Mouse (Mus musculus) lung, postnatal 10 days (tissue): ENCODE data around the gene Evpl.
A peak's percentile ranks its signal among the peaks of the same experiment; 100 is the strongest.
"Not testable (repeated sequence)": the region's sequence is repeated elsewhere in the genome, so short reads cannot be mapped to it uniquely, and the experiment has no call there.

Experiments used
- DNase-seq: peaks from one replicate; pipeline ENCODE4 v3.0.0; 2021

The Evpl gene

DNA sequence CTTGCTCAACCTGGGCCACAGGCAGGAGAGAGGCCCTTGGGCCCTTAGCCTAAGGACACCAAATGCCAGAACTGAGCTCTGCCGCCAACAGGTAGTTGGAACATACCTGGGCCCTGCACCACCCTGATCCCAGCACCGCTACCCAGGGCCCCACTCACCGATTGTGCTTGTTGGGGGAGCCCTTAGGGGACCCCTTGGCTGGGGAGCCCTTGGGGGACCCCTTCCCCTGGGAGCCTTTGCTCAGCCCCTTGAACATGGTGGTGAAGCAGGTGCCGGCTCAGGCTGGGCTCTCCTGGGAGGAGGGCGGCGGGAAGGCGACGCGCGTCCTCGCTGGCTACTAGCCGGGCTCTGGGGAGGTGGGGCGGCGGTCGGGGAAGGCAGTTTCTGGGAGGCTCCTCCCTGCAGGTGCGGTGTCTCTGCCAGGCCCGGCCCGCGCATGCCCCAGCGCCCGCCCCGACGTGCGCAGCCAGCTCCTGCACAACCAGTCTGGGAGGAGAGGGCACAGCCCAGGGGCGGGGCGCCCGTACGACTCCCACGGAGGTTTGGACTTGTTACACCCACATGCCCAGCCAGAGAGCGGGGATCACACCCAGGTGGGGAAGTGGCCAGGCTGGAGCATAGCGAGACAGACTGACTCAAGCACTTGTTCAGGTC lies at the start of gene Evpl:
TSS of gene Evpl (minus strand) at position 336 of the 654 bp plus-strand sequence.
- DNase-seq: peak; percentile 85

DNA sequence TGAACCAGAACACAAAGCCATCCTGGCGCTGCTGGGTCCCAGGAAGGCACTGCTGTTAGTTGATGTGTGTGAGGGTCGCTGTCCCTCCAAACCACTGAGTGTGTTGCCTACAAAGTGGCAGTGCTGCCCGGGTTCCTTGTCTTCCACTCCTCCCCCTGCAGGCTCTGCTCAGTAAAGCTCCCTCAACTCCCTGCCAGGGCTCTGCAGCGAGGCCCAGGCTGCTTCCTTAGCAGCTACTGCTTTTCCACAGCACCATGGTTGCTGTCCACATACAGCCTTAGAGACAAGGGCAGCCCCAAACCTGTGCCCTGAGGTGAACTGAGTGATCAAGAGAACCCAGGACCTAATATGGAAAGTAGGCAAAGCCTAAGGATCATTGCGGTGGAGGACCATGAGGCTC lies 49.5 kb upstream of the Evpl start:
- peak; percentile 52 for DNase-seq

DNA sequence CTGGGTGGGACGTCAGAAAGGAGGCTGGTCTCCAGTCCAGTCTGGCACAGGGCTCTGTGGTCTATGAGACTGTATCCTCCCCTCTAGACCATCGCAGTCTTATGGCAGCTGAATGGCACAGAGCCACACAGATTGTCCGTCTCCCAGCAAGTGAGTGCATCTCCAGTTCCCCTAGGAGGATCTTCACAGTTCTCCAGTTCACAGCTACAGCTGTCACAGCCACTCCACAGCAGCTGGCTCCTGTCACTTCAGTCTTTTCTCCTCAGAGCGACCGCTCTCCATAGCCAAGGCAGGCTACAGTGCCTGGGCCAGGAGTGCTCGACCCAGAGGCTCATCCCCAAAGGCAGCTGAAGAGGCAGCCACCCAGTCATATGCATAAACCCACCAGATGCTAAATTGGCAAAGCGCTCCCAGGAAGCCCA lies 47.9 kb upstream of the Evpl start:
- peak; percentile 70 for DNase-seq

DNA sequence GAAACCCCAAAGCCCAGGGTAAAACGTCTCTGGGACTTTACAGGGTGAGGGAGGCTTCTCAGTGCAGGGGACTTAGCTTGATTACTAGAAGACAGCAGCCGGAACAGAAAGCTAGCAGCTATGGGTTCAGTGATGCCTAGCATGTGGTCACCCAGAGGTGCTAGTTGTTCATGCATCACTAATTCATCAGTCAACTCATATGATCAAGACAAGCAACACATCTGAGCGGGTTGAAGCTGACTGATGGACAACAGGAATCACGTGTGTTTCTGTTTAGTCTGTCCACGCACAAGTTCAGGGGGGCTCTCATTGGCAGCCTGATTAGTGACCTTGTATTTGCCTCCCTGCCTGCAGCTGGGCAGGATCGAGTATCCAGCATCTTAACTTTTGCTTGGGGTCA lies 46.1 kb upstream of the Evpl start:
- DNase-seq: no peak

DNA sequence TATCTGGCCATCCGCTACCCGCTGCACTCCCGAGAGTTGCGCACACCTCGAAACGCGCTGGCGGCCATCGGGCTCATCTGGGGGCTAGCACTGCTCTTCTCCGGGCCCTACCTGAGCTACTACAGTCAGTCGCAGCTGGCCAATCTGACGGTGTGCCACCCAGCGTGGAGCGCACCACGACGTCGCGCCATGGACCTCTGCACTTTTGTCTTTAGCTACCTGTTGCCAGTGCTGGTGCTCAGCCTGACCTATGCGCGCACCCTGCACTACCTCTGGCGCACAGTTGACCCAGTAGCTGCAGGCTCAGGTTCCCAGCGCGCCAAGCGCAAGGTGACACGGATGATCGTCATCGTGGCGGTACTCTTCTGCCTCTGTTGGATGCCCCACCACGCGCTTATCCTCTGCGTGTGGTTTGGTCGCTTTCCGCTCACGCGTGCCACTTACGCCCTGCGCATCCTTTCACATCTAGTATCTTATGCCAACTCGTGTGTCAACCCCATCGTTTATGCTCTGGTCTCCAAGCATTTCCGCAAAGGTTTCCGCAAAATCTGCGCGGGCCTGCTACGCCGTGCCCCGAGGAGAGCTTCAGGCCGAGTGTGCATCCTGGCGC lies 45.1 kb upstream of the Evpl start:
- DNase-seq: no peak

DNA sequence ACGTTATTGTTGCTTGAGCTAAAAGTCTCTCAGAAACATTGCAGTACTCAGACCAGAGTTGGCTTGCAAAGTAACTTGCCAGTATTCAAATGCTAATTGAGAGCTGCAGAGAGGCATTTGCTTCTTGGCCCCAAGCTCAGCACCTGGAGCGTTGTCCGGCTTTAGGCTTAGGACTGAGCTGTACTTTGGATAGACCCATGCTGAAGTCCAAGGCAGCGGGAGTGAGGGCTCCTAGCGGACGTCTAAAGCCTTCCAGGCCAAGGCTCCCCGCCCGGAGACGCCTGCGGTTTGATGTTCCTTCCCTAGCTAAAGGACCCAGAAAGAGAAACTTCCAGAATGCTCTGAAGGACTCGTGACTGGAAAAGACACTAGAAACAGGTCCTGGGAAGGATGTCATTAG lies 44.2 kb upstream of the Evpl start:
- DNase-seq: no peak

DNA sequence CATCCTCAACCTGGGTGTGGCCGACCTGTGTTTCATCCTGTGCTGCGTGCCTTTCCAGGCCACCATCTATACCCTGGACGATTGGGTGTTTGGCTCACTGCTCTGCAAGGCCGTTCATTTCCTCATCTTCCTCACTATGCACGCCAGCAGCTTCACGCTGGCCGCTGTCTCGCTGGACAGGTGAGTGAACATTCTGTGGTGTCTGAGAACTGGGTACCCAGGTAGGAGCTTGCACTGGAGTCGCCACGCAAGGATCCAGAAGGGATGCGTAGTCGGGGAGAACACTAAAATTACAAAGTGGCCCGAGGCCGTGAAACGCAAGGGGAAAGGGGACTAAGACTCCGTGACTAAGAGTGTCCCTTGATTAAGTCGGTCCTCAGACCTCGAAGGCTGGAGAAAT lies 43.8 kb upstream of the Evpl start:
- DNase-seq: no peak

DNA sequence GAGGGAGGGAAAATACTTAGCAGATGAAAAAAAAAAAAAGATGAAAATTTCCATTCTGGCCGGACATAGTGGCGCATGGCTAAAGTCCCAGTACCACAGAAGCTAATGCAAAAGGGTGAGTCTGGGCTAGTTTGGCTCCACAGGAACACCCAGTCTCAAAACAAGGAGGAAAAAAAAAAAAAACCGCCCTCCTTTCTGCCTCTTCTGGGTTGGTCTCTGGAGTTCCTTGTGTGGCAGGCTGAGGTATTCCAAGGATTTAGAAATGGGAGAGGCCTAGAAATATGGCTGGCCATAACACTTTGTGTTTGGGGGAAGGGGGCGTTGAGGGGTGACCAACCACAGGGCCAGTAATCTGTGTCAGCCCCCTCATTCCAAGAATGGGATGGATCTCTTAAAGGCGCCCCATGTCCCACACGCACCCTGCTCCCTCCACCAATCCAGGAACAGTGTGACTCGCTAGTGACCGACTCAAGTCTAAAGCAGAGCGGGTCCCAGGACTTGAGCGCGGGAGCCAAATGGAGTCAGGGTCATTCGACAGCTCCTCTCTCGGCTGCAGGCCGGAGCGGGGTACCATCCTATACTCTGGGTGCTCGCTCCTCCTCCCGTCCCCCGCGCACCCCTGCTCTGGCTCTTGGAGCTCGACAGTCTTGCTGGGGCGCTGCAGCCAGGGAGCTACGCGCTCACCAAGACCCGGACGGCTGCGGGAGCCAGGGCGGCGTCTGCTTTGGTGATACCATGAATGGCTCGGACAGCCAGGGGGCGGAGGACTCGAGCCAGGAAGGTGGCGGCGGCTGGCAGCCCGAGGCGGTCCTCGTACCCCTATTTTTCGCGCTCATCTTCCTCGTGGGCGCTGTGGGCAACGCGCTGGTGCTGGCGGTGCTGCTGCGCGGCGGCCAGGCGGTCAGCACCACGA lies 43.1 kb upstream of the Evpl start, which contains the start of gene Galr2:
TSS of gene Galr2 (plus strand) at position 189 of the 913 bp plus-strand sequence.
- DNase-seq: no peak

DNA sequence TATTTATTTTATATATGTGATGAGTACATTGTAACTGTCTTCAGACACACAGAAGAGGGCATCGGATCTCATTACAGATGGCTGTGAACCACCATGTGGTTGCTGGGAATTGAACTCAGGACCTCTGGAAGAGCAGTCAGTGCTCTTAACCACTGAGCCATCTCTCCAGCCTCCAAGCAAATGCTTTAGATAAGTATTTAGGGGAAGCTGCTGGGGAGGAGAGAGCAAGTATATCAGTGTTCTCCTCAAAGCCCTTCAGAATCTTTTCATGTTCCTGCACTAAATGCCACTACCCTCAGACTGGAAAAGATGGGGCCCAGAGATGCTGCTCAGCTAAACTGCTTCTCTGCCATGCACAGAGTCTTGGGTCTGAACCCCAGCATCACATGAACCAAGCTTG lies 39.3 kb upstream of the Evpl start:
- not testable (repeated sequence) for DNase-seq

DNA sequence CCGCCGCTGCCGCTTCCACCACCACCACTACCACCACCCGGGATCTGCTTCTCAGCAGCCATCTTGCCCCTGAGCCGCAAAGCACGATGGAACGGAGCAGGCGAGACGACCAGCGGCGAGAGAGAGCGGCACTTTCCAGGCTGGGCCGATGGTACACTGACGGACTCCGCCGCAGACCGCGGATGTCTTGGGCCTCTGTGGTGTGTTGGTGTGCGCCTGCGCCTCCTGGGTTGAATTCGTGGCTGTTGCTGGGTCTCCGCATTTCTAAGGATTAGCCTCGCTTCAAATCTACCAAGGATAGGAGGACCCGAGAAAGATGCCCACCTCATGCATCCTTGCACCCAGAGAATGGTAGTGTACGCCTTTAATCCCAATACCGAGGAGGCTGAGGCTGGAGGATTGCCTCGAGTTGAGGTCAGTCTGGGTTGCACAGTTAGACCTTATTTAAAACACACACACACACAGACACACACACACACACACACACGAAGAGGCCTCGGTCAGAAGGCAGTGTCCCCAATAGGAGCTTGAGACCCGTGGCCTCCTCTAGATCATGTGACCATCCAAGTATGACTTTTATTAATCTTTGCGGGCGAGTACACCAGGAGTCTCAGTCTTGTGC lies 36.3 kb upstream of the Evpl start, which contains the start of gene Srp68:
TSS of gene Srp68 (minus strand) at position 173 of the 622 bp plus-strand sequence.
- DNase-seq: peak; percentile 97

DNA sequence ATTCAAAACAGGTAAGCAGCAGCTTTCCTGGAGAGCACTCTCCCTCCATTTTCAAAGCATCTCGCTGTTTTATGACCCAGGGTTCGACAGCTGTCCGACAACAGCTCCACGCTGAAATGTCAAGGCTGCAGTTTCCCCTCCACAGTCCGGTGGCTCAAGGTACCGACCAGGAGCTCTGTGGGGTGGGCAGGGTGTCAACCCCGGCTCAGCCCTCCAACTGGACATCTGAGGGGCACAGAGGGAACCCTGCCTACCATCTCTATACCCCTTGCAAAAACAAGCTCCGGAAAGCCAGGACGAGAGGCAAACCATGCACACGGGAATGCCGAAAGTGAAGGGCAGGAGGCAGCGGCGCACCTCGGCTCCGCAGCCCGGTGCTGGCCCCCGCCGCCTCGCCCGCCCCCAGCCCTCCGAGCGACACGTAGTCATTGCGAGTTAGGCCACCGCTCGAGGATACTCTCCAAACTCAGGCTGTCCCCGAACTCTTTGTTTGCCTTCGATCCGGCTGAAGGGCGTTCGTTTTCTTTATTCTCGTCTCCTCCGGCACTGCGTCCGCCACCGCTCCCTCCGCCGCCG lies 35.7 kb upstream of the Evpl start:
- DNase-seq: no peak

DNA sequence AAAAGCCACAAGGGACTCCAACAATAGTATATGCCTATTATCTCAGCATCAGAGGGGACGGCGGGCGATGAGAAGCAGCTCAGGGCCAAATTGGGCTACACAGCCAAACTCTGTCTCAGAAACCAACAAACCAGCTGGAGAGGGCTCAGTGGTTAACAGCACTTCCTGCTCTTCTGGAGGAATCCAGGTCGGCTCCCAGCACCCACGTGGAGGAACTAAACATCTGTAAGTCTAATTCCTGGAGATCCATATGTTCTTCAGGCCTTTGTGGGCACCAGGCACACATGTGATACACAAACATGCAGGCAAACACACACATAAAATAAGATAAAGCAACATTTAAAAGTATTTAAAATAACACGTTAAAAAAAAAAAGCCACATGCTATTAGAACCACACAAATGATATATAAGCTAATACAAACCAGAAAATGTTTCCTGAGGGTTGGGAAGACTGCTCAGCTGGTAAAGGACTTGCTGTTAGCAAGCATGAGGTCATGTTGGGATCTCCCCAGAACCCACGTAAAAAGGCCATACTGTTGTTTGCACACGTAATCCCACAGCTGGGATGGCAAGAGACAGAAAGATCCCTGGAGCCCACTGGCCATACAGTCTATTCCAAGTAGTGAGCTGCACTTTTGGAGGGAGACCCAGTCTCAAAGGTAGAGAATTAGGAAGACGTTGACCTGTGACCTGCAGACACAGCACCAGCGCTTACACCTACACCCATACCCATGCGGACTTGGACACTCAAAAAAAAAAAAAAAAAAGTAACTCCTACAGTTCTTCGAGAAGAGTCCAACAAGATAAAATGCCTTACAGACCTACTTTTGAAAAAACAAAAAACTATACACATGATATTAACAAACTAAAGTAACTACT lies 35.0 kb upstream of the Evpl start:
- no peak for DNase-seq

DNA sequence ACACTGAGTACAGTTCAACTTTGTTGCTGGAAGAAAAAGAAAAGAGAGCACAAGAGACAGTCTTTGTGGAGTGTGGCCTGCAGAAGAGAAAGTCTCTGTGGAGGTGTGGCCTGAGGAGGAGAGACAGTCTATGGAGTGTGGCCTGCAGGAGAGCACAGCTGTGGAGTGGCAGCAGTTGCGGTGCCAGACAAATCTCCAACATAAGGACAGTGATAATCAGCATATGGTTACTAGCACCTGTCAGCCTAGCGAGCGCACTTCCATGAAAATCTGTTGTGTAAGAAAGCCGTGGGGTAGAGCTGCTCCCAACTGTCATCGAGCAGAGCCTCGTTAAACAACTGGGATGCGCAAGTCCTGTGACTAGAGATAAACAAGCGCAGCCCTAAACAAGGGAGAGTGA lies 31.7 kb upstream of the Evpl start:
- no peak for DNase-seq

DNA sequence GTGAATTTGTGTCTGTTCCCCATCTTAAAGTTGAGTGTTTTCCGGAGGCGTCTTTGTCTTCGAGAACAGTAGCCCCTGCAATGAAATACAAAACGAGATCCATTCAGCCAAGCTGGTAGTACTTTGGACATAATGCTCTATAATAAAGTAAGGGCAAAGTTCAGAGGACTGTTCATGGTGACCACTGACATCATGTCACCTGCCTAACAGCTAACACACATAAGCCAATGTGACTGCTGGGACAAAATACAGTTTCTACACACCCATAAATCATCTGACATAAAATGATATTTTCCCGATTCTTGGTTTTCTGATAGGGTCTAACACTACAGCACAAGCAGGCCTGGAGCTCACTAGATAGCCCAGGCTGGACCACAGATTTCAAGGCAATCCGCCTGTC lies 30.4 kb upstream of the Evpl start:
- DNase-seq: no peak

DNA sequence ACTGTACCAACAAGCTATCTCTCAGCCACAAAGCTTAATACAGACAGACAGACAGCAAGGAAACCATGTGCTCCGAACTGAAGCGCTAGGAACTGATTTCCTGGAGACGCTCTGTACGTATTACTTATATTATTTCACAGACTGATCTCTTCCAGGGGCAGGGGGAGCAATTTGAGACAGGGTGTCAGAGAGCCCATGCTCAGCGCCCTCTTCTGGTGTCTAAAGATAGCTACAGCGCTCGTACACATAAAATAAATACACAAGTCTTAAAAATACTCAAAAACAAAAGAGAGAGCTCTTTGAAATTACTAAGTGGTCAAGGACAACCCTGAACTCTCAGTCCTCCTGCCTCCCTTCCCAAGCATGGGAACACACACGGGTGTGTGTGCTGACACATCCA lies 29.8 kb upstream of the Evpl start:
- no peak for DNase-seq

DNA sequence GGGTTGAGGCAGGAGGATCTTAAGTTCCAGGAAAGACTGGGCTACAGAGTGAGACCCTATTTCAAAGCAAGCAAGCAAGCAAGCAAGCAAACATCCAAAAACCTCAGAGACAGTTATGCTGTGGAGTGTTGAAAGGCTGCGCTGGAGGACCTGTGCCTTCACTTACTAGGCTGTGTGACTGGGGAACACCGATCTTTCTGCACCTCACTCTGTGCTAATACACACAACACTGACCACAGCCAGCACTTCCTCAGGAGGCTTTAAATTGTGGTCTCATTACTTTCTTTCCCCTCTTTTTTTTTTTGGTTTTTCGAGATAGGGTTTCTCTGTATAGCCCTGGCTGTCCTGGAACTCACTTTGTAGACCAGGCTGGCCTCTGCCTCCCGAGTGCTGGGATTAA lies 28.0 kb upstream of the Evpl start:
- DNase-seq: no peak

DNA sequence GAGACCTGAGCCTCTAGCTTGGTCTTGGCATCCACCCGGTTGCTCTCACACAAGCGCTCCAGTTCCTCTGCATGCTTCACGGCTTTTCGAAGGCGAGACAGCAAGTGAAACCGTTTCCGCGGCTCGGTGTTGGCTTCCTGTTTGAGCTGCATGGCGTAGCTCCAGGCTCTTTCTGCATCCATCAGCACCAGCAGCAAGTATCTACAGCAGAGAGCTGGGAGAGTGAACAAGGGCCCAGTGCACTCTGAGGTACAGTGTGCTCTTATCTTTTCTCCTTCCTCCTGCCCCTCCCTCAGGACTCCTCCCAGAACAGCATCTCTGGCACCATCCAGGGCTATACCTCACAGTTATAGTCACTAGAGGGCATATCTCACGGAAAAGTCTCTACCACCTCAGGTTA lies 27.5 kb upstream of the Evpl start:
- DNase-seq: no peak

DNA sequence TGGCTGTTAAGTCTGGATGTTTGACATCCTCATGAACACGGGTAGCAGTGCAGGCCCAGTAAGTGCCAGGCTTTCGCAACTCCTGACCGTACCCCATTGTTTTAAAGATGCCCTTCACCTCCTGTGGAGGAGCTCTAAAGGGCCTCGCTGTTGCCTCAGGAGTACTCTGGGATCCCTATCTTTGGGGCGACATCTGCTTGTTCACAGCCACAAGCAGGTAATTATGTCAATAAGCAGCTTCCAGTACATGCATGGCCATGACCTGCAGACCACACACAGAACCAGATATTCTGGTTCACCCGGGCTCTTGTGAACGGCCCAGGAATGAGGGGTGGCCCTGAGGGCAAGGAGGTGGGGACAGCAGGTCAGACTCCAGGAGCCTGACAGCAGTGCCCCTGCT lies 22.4 kb upstream of the Evpl start:
- peak; percentile 64 for DNase-seq

DNA sequence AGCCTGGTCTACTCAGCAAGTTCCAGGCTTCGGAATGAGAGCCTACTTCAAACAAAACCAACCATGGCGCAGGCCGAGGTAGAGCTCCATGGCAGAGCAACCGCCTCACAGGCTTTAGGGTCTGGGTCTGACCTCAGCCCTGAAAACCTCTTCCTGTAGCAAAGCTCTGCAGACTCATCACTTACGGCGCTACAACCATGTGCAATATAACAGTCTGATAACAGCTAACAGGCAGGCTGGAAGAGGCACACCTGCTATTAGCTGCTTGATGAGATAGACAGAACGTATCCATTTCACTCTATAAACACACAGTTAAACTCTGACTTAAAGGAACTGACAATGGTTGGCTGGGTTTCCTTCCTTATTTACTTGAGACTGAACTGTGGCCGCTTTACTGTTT lies 21.6 kb upstream of the Evpl start:
- DNase-seq: no peak

DNA sequence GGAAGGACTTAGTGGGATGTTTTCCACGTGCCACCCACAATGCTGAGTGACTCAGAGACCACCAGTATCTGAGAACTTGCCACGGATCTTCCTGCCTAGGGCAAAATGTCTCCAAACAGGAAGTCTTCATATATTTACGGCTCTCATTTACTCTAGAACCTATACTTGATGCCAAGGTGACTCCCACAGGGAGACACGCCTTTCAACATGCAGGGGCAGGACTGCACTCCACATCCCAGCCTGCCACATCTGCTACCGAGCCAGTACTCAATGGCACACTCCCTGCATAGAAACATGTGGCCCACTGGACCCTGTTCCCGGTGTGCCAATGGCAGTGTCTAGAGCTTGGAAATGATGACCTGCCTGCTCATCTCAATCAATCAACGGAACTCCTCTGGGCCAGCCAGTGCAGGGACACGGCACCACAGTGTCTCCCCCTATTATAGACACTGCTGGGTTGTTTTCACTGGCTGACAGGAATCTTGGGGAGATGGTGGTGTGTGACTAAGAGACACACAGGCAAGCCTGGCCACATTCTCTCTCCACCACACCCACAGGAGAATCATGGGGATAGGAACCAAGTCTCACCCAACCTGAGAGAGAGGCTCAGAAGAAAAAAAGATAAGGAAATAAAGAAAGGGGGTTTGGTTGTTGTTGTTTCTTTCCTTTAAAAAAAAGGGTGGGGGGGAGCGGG lies 18.3 kb upstream of the Evpl start:
- no peak for DNase-seq
